Mouse (Mus musculus) olfactory bulb, adult 2 months (tissue): Measurements from ENCODE around the gene Ifitm2. TPM values are rescaled to one million over a fixed set of nuclear protein-coding genes. Genes with fewer than 3 reads are reported as not detected.

Experiments used
- H3K27ac ChIP-seq: fragments of 200-500 bp; 2 replicates; pipeline ENCODE4 v1.5.1; 2012; ENCODE audit warnings: low read depth, low read length; ENCODE audit not compliant: insufficient read depth
- H3K4me1 ChIP-seq: fragments of 200-500 bp; 2 replicates; pipeline ENCODE4 v1.6.1; 2012; ENCODE audit warnings: low read length; ENCODE audit not compliant: control insufficient read depth, insufficient read depth
- H3K4me3 ChIP-seq: fragments of 200-500 bp; 2 replicates; pipeline ENCODE4 v1.5.1; 2012; ENCODE audit warnings: mild to moderate bottlenecking, low read depth, low read length, moderate library complexity; ENCODE audit not compliant: insufficient read depth
- CTCF ChIP-seq: fragments of 200-500 bp; IDR thresholded peaks from 2 replicates; pipeline ENCODE4 v1.5.1; 2012; ENCODE audit warnings: low read depth, mild to moderate bottlenecking, low read length, moderate library complexity; ENCODE audit not compliant: insufficient read depth
- POLR2A ChIP-seq: fragments of 200-500 bp; IDR thresholded peaks from 2 replicates; pipeline ENCODE4 v1.6.1; 2012; ENCODE audit warnings: mild to moderate bottlenecking, low read depth, low read length, moderate library complexity; ENCODE audit not compliant: insufficient read depth
- whole genome bisulfite sequencing: fragments of 180-500 bp; shearing (Covaris S2); methylation state at CpG from one replicate; pipeline ENCODE4 v1.1.7; 2018; 5-methylcytosine and 5-hydroxymethylcytosine counted together
- polyA plus RNA-seq: library from polyadenylated mRNA; stranded (reverse); fragments of >200 nt; gene quantifications from 2 replicates; pipeline ENCODE4 v1.2.4, GENCODE M21; 2012; ENCODE audit warnings: low replicate concordance; ENCODE audit not compliant: missing spikeins, insufficient read depth, insufficient read length

Gene Ifitm2
- polyA plus RNA-seq, 1 experiment: not detected

GRCm38 (mm10) chr7:140953800-140954732, 1.7 kb downstream of the Ifitm2 start:
- H3K27ac ChIP-seq: no peak overlapping the region
- 77% methylated on average over 15 of the region's 15 CpGs for WGBS
- TF ChIP-seq CTCF: no peak
- no peak for TF ChIP-seq POLR2A
- H3K4me3 ChIP-seq: no peak overlapping the region
- H3K4me1 ChIP-seq: peaks cover 4% of the 10 kb centered on the region; the same call in 1 of the 2 replicates

- H3K4me3 ChIP-seq: no peak overlapping the region
- no peak for TF ChIP-seq POLR2A
- no peak for TF ChIP-seq CTCF
- H3K4me1 ChIP-seq: peaks cover 4% of the 10 kb centered on the region; the same call in 1 of the 2 replicates
- WGBS: 91% methylated on average over 11 of the region's 11 CpGs
- no peak overlapping the region for H3K27ac ChIP-seq
Observed at GRCm38 (mm10) chr7:140953133-140953532, 2.7 kb downstream of the Ifitm2 start.

DNA sequence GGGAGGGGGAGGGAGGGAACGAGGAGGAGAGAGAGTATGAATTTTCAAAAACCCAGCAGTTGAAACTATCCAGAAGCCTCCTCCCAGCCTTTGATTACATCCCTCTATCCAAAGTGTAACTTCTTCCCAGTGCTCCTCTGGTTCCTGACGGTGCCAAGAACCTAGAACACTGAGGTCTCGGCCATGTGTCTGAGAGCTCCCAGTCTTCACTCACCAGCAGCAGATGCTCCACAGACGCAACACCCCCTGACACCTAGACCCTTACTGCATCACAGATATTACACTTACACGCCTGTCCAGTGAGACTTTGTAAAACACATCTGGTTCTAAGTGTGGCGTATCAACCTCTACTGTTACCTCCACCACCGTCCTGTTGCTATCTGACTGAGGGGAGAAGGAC, 3.3 kb downstream of the Ifitm2 start:
- peaks cover 4% of the 10 kb centered on the region; the same call in 1 of the 2 replicates for H3K4me1 ChIP-seq
- 91% methylated on average over 7 of the region's 7 CpGs for WGBS
- TF ChIP-seq CTCF (no peak), POLR2A (no peak)
- no peak overlapping the region for H3K4me3 ChIP-seq
- H3K27ac ChIP-seq: no peak overlapping the region

DNA sequence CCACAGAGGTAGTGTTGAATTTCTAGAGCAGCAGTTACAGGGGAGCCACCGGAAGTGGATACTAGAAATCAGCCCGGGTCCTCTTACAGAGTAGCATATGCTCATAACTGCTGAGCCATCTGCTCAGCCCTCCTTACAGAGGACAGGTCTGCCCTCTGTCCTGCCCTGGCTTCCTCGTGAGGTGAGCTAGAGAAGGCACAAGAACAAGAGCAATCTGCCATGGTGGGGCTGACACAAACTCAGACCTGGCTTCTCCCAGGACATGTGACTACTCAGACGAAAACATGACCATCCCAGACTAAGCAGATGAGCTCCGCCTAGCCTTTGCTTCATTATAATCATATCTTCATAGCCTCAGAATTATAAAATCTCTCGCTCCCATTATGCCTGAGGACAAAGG, 4.0 kb downstream of the Ifitm2 start:
- WGBS: 87% methylated on average over 6 of the region's 6 CpGs

GRCm38 (mm10) chr7:140951051-140951450, 4.7 kb downstream of the Ifitm2 start:
- H3K27ac ChIP-seq: no peak overlapping the region
- TF ChIP-seq CTCF: no peak
- no peak for TF ChIP-seq POLR2A
- 80% methylated on average over 8 of the region's 8 CpGs for WGBS
- H3K4me1 ChIP-seq: no peaks in the 10 kb centered on the region
- no peak overlapping the region for H3K4me3 ChIP-seq

More for the DNA sequence above, 4.0 kb downstream of the Ifitm2 start:
- Histone ChIP-seq H3K4me3 (no peak overlapping the region), H3K4me1 (peaks cover 4% of the 10 kb centered on the region; the same call in 1 of the 2 replicates), H3K27ac (no peak overlapping the region)
- TF ChIP-seq POLR2A (no peak), CTCF (no peak)

GRCm38 (mm10) chr7:140949824-140950530, 5.8 kb downstream of the Ifitm2 start, which contains the start of gene Ifitm5:
TSS of gene Ifitm5 (minus strand) at chr7:140950291.
- H3K4me3 ChIP-seq: no peak within 1 kb of the TSS
- WGBS: 68% methylated on average over 16 of the region's 16 CpGs
- no peak within 1 kb of the TSS for H3K27ac ChIP-seq
- H3K4me1 ChIP-seq: no peaks in the 10 kb centered on the region
- no peak for TF ChIP-seq POLR2A
- TF ChIP-seq CTCF: no peak

GRCm38 (mm10) chr7:140949255-140949654, 6.5 kb downstream of the Ifitm2 start:
- no peak for TF ChIP-seq CTCF
- TF ChIP-seq POLR2A: no peak
- H3K27ac ChIP-seq: no peak overlapping the region
- no peaks in the 10 kb centered on the region for H3K4me1 ChIP-seq
- no peak overlapping the region for H3K4me3 ChIP-seq
- 93% methylated on average over 6 of the region's 6 CpGs for WGBS

GRCm38 (mm10) chr7:140948161-140948560, 7.6 kb downstream of the Ifitm2 start:
- H3K4me3 ChIP-seq: no peak overlapping the region
- WGBS: 92% methylated on average over 8 of the region's 8 CpGs
- no peak for TF ChIP-seq CTCF
- no peak overlapping the region for H3K27ac ChIP-seq
- H3K4me1 ChIP-seq: no peaks in the 10 kb centered on the region

GRCm38 (mm10) chr7:140946980-140947379, 8.8 kb downstream of the Ifitm2 start:
- no peak for TF ChIP-seq POLR2A
- TF ChIP-seq CTCF: no peak
- H3K4me3 ChIP-seq: no peak overlapping the region
- H3K27ac ChIP-seq: no peak overlapping the region
- H3K4me1 ChIP-seq: peaks cover under 1% of the 10 kb centered on the region; the same call in 1 of the 2 replicates
- 87% methylated on average over 7 of the region's 7 CpGs for WGBS
